Mouse (Mus musculus) thymus, adult 2 months (tissue): ENCODE data around the gene Slc7a7. TPM values are rescaled to one million over a fixed set of nuclear protein-coding genes. Genes with fewer than 3 reads are reported as not detected.

Experiments used
- DNase-seq: peaks from one replicate; pipeline ENCODE4 v3.0.0; 2021
- H3K27ac ChIP-seq: fragments of 200-500 bp; 2 replicates; pipeline ENCODE4 v1.5.1; 2012; ENCODE audit warnings: low read length, control low read depth; ENCODE audit not compliant: control insufficient read depth, insufficient read depth
- H3K27me3 ChIP-seq: fragments of 200-500 bp; 2 replicates; pipeline ENCODE4 v1.6.1; 2012; ENCODE audit warnings: mild to moderate bottlenecking, low read length, moderate library complexity, mixed read lengths; ENCODE audit not compliant: control insufficient read depth, insufficient read depth
- H3K36me3 ChIP-seq: fragments of 200-500 bp; 2 replicates; pipeline ENCODE4 v1.6.1; 2012; ENCODE audit warnings: mild to moderate bottlenecking, low read length, moderate library complexity; ENCODE audit not compliant: control insufficient read depth, insufficient read depth
- H3K4me1 ChIP-seq: fragments of 200-500 bp; replicated peaks from 2 replicates; pipeline ENCODE4 v1.6.1; 2012; ENCODE audit warnings: low read length; ENCODE audit not compliant: control insufficient read depth, insufficient read depth
- H3K4me3 ChIP-seq: fragments of 200-500 bp; 2 replicates; pipeline ENCODE4 v1.5.1; 2012; ENCODE audit warnings: mild to moderate bottlenecking, low read length, control low read depth, moderate library complexity; ENCODE audit not compliant: control insufficient read depth, insufficient read depth
- CTCF ChIP-seq: fragments of 200-500 bp; IDR thresholded peaks from 2 replicates; pipeline ENCODE4 v1.5.1; 2012; ENCODE audit warnings: mild to moderate bottlenecking, control low read depth, low read length, moderate library complexity, borderline replicate concordance; ENCODE audit not compliant: control insufficient read depth, poor library complexity, insufficient read depth; ENCODE audit errors: extremely low read depth
- POLR2A ChIP-seq: fragments of 200-500 bp; IDR thresholded peaks from 2 replicates; pipeline ENCODE4 v1.6.1; 2012; ENCODE audit warnings: mild to moderate bottlenecking, low read length, control low read depth, moderate library complexity; ENCODE audit not compliant: control insufficient read depth, poor library complexity, insufficient read depth; ENCODE audit errors: extremely low read depth
- WGBS: fragments of 180-500 bp; shearing (Covaris S2); methylation state at CpG from one replicate; pipeline ENCODE4 v1.1.7; 2018; 5-methylcytosine and 5-hydroxymethylcytosine counted together
- polyA plus RNA-seq: library from polyadenylated mRNA; depleted of rRNA; stranded (reverse); fragments of >200 nt; gene quantifications from 2 replicates; pipeline ENCODE4 v1.2.3, GENCODE M21; 2012; rRNA removed

Slc7a7 gene
- polyA plus RNA-seq, 1 experiment, result 29.3 TPM

- TF ChIP-seq CTCF, result no peak
- no peak for TF ChIP-seq POLR2A
- no peak overlapping the region for H3K27ac ChIP-seq
- H3K4me1 ChIP-seq, result no peaks in the 10 kb centered on the region
- no peaks in the 10 kb centered on the region for H3K27me3 ChIP-seq
- DNase-seq, result no peak
- WGBS, result 96% methylated on average over 5 of the region's 5 CpGs
- H3K4me3 ChIP-seq, result no peak overlapping the region
- H3K36me3 ChIP-seq, result no peaks in the 10 kb centered on the region
These were observed 85.2 kb downstream of the Slc7a7 start for GRCm38 (mm10) chr14:54332176-54333074.

GRCm38 (mm10) chr14:54331178-54331577 is 86.4 kb downstream of the Slc7a7 start:
- Histone ChIP-seq H3K36me3 (no peaks in the 10 kb centered on the region), H3K4me3 (no peak overlapping the region), H3K27me3 (no peaks in the 10 kb centered on the region), H3K4me1 (no peaks in the 10 kb centered on the region), H3K27ac (no peak overlapping the region)
- no peak for DNase-seq
- 98% methylated on average over 1 of the region's 1 CpGs for WGBS
- TF ChIP-seq POLR2A (no peak), CTCF (no peak)

GRCm38 (mm10) chr14:54329201-54329600 is 88.4 kb downstream of the Slc7a7 start:
- TF ChIP-seq POLR2A, result no peak
- no peak for TF ChIP-seq CTCF
- 76% methylated on average over 9 of the region's 9 CpGs for WGBS
- H3K36me3 ChIP-seq, result no peaks in the 10 kb centered on the region
- no peaks in the 10 kb centered on the region for H3K4me1 ChIP-seq
- H3K27me3 ChIP-seq, result no peaks in the 10 kb centered on the region
- DNase-seq, result no peak
- H3K4me3 ChIP-seq, result no peak overlapping the region
- H3K27ac ChIP-seq, result no peak overlapping the region

GRCm38 (mm10) chr14:54328548-54328947 is 89.0 kb downstream of the Slc7a7 start:
- no peak overlapping the region for H3K4me3 ChIP-seq
- 80% methylated on average over 2 of the region's 2 CpGs for WGBS
- no peak for TF ChIP-seq CTCF

GRCm38 (mm10) chr14:54324486-54324885 is 93.1 kb downstream of the Slc7a7 start:
- H3K4me3 ChIP-seq, result no peak overlapping the region

More at GRCm38 (mm10) chr14:54328548-54328947, 89.0 kb downstream of the Slc7a7 start:
- Histone ChIP-seq H3K27ac (no peak overlapping the region), H3K36me3 (no peaks in the 10 kb centered on the region), H3K27me3 (no peaks in the 10 kb centered on the region), H3K4me1 (no peaks in the 10 kb centered on the region)
- DNase-seq, result no peak

GRCm38 (mm10) chr14:54321556-54322376 is 95.8 kb downstream of the Slc7a7 start:
- no peak overlapping the region for H3K27ac ChIP-seq
- DNase-seq, result no peak
- H3K4me3 ChIP-seq, result no peak overlapping the region
- H3K4me1 ChIP-seq, result no peaks in the 10 kb centered on the region
- no peaks in the 10 kb centered on the region for H3K27me3 ChIP-seq
- H3K36me3 ChIP-seq, result no peaks in the 10 kb centered on the region
- TF ChIP-seq CTCF, result no peak
- TF ChIP-seq POLR2A, result no peak
- 86% methylated on average over 18 of the region's 18 CpGs for WGBS

More at GRCm38 (mm10) chr14:54324486-54324885, 93.1 kb downstream of the Slc7a7 start:
- no peak for DNase-seq
- 91% methylated on average over 5 of the region's 5 CpGs for whole genome bisulfite sequencing
- Histone ChIP-seq H3K27ac (no peak overlapping the region), H3K4me1 (no peaks in the 10 kb centered on the region), H3K27me3 (no peaks in the 10 kb centered on the region), H3K36me3 (no peaks in the 10 kb centered on the region)
- no peak for TF ChIP-seq POLR2A
- TF ChIP-seq CTCF, result no peak

Other genes with a start within 250 kb of the Slc7a7 start
- 513 and 641 TPM in 2 replicates for gene Dad1, start 163.7 kb downstream of the Slc7a7 start, polyA plus RNA-seq
- gene Abhd4, start 163.6 kb downstream of the Slc7a7 start, polyA plus RNA-seq, result 21.5 and 23.6 TPM in 2 replicates
- gene Olfr49, start 132.8 kb downstream of the Slc7a7 start, polyA plus RNA-seq, result not detected in 2 replicates
- gene Oxa1l, start 56.9 kb downstream of the Slc7a7 start, polyA plus RNA-seq, result 177 and 188 TPM in 2 replicates
- 211 and 214 TPM in 2 replicates for gene Mrpl52, start 9.1 kb upstream of the Slc7a7 start, polyA plus RNA-seq
- gene Mmp14, start 13.8 kb upstream of the Slc7a7 start, polyA plus RNA-seq, result 76.5 and 89.3 TPM in 2 replicates
- gene Lrp10, start 46.4 kb upstream of the Slc7a7 start, polyA plus RNA-seq, result 308 and 317 TPM in 2 replicates
- 0.82 and 1.00 TPM in 2 replicates for gene Rem2, start 58.3 kb upstream of the Slc7a7 start, polyA plus RNA-seq
- 48.9 and 50.5 TPM in 2 replicates for gene Prmt5, start 99.7 kb upstream of the Slc7a7 start, polyA plus RNA-seq
- 47.2 and 61.5 TPM in 2 replicates for gene Haus4, start 136.8 kb upstream of the Slc7a7 start, polyA plus RNA-seq
- 13.9 and 17.6 TPM in 2 replicates for gene Ajuba, start 159.8 kb upstream of the Slc7a7 start, polyA plus RNA-seq
- 8.7 and 9.8 TPM in 2 replicates for gene 4931414P19Rik, start 188.2 kb upstream of the Slc7a7 start, polyA plus RNA-seq
- 239 and 266 TPM in 2 replicates for gene Psmb5, start 200.2 kb upstream of the Slc7a7 start, polyA plus RNA-seq
- gene Psmb11, start 203.7 kb upstream of the Slc7a7 start, polyA plus RNA-seq, result 67.6 and 92.4 TPM in 2 replicates
- not detected in 2 replicates for gene Gm17606, start 223.2 kb upstream of the Slc7a7 start, polyA plus RNA-seq
- gene Cdh24, start 223.6 kb upstream of the Slc7a7 start, polyA plus RNA-seq, result 138 and 142 TPM in 2 replicates